Mouse (Mus musculus) embryonic stem cell, embryonic (primary cell): Measurements from ENCODE around the gene Dhdh.
"Not testable (repeated sequence)": the region's sequence is repeated elsewhere in the genome, so short reads cannot be mapped to it uniquely, and the experiment has no call there.

Experiments
- CTCF ChIA-PET, 4 experiments: fragments of 300-600 bp in 2 of 4; fragments of 350-600 bp in 2 of 4; sonication (Branson Sonifier 250); formaldehyde crosslinking; loops; one replicate each; lab custom pipeline; 2022; ENCODE audit warnings: inconsistent platforms in 2 of 4; lab: Charles Lee
- POLR2A ChIA-PET, 4 experiments: fragments of 300-600 bp in 2 of 4; fragments of 350-600 bp in 2 of 4; sonication (Branson Sonifier 250); formaldehyde crosslinking; loops; one replicate each; lab custom pipeline; 2022; ENCODE audit warnings: antibody characterized with exemption in 4 of 4, inconsistent platforms in 1 of 4; lab: Charles Lee

Gene Dhdh

GRCm38 (mm10) chr7:45491264-45491663 is 2.7 kb upstream of the Dhdh start:
- CTCF ChIA-PET: interaction anchor here in 2 of 4 experiments (1.0 to 2.3 kb wide), 2 partner anchors 14 to 24 kb away, joined by 4 to 13 read pairs; no protein-coding TSS in a partner anchor
- POLR2A ChIA-PET: interaction anchor here (0.6 to 4.4 kb wide), 23 partner anchors 11 to 377 kb away, joined by 3 to 23 read pairs (median 4); partner anchors contain the start of genes Ftl1 (in 1 of the 4), Nucb1 (in 1 of the 4), Plekha4 (in 1 of the 4) and Ppp1r15a (in 1 of the 4)

GRCm38 (mm10) chr7:45490822-45491221 is 2.2 kb upstream of the Dhdh start:
- ChIA-PET POLR2A (interaction anchor here in 3 of 4 experiments (0.6 to 4.4 kb wide), 25 partner anchors 10 to 377 kb away, joined by 3 to 23 read pairs (median 4); partner anchors contain the start of genes Ftl1 (in 2 of the 3), Plekha4 (in 2 of the 3), Ppp1r15a (in 2 of the 3) and Nucb1 (in 1 of the 3)), CTCF (interaction anchor here in 2 of 4 experiments (0.6 to 2.3 kb wide), 4 partner anchors 14 to 176 kb away, joined by 3 to 13 read pairs (median 4); no protein-coding TSS in a partner anchor)

DNA sequence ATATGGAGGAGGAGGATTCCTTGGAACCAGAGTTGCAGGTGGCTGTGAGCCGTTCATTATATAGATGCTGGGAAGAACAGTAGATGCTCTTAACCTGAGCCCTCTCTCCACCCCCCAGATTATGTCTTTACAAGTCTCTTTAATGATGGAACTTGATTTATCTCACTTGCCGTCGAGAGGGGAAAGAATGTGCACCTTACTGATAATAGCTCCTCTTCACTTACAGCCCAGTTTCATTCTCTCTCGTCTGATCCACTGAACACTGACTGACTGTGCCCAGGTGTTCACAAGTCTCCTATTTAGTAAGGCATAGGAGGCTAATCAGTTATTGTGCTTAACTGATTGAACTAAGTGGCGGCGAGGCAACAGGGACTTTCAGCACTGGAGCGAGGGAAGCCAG is 973 bp upstream of the Dhdh start:
- CTCF ChIA-PET: interaction anchor here in 1 of 4 experiments (1.5 kb wide), 1 partner anchor 11 kb away, joined by 4 read pairs; no protein-coding TSS in a partner anchor
- POLR2A ChIA-PET: interaction anchor here in 2 of 4 experiments (0.5 to 4.4 kb wide), 13 partner anchors 9 to 141 kb away, joined by 3 to 23 read pairs (median 6); partner anchors contain the start of genes Nucb1 (in 1 of the 2), Plekha4 (in 1 of the 2), Ppp1r15a (in 1 of the 2) and Tulp2 (in 1 of the 2)

GRCm38 (mm10) chr7:45487861-45488292 is 728 bp downstream of the Dhdh start:
- POLR2A ChIA-PET: interaction anchor here (0.6 to 4.4 kb wide), 54 partner anchors 9 to 1261 kb away, joined by 3 to 23 read pairs (median 4); partner anchors contain the start of genes Bax (in 2 of the 4), Ftl1 (in 2 of the 4), Nucb1 (in 2 of the 4) and Plekha4 (in 2 of the 4)

GRCm38 (mm10) chr7:45486761-45487415 is 1.7 kb downstream of the Dhdh start, which contains the start of gene Gm45808:
Gene Gm45808, minus strand, starts transcription at chr7:45486811.
- CTCF ChIA-PET: interaction anchor here in 2 of 4 experiments (2.1 to 2.4 kb wide), 2 partner anchors 10 kb away, joined by 7 to 9 read pairs; no protein-coding TSS in a partner anchor
- POLR2A ChIA-PET: interaction anchor here in 3 of 4 experiments (0.6 to 3.5 kb wide), 21 partner anchors 8 to 148 kb away, joined by 3 to 17 read pairs (median 5); partner anchors contain the start of genes Bax (in 2 of the 3), Plekha4 (in 2 of the 3), Ppp1r15a (in 2 of the 3) and Ftl1 (in 1 of the 3)

More at GRCm38 (mm10) chr7:45487861-45488292, 728 bp downstream of the Dhdh start:
- CTCF ChIA-PET: interaction anchor here in 3 of 4 experiments (0.5 to 2.4 kb wide), 10 partner anchors 9 to 283 kb away, joined by 3 to 9 read pairs (median 4); partner anchors contain the start of gene Ccdc155 (in 1 of the 3)

DNA sequence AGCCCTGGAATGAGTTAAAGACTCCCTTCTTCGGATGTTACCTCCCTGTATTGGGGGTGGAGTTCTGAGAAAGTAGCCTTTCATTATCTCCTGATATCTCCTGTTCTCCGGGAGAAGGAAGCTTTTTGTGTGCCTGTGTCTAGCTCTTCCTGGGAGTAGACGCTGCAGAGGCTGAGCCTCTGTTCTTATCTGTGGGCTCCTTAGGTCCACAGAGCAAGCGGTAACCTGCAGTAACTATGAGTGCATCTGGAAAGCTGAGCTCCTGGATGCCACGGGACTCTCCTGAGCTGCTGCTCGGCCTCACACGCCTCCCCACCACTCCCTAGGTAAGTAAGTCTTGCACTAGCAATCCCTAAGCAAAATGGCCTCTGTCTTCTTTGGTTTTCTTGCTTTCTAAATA is 2.4 kb downstream of the Dhdh start:
- POLR2A ChIA-PET: interaction anchor here in 3 of 4 experiments (0.6 to 3.5 kb wide), 10 partner anchors 8 to 40 kb away, joined by 3 to 11 read pairs (median 3); partner anchors contain the start of genes Ftl1 (in 2 of the 3), Bax (in 1 of the 3), Plekha4 (in 1 of the 3) and Ppp1r15a (in 1 of the 3)

DNA sequence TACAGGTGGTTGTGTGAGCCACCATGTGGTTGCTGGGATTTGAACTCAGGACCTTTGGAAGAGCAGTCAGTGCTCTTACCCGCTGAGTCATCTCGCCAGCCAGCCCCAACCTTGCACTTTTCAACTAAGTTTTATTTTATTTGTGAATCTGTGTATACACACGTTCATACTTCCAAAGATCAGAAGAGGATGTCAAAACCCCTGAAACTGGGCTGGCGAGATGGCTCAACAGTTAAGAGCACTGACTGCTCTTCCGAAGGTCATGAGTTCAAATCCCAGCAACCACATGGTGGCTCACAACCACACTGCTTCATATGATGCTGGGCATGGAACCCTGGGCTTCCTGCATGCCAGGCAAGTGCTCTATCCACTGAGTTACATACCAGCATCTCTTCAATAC is 3.6 kb downstream of the Dhdh start:
- POLR2A ChIA-PET: interaction anchor here in 2 of 4 experiments (0.6 to 0.7 kb wide), 4 partner anchors 16 to 40 kb away, joined by 3 to 4 read pairs (median 4); no protein-coding TSS in a partner anchor
- CTCF ChIA-PET: not testable (repeated sequence)

More for the DNA sequence above, 2.4 kb downstream of the Dhdh start:
- CTCF ChIA-PET: no interaction called here

- ChIA-PET CTCF (interaction anchor here in 1 of 4 experiments (0.6 kb wide), 1 partner anchor 125 kb away, joined by 5 read pairs; no protein-coding TSS in a partner anchor), POLR2A (interaction anchor here in 3 of 4 experiments (0.6 to 2.3 kb wide), 21 partner anchors 8 to 632 kb away, joined by 3 to 20 read pairs (median 6); partner anchors contain the start of genes Ftl1 (in 2 of the 3), Nucb1 (in 2 of the 3), Bax (in 1 of the 3) and Plekha4 (in 1 of the 3))
Observed at GRCm38 (mm10) chr7:45482166-45482565, 6.4 kb downstream of the Dhdh start.

DNA sequence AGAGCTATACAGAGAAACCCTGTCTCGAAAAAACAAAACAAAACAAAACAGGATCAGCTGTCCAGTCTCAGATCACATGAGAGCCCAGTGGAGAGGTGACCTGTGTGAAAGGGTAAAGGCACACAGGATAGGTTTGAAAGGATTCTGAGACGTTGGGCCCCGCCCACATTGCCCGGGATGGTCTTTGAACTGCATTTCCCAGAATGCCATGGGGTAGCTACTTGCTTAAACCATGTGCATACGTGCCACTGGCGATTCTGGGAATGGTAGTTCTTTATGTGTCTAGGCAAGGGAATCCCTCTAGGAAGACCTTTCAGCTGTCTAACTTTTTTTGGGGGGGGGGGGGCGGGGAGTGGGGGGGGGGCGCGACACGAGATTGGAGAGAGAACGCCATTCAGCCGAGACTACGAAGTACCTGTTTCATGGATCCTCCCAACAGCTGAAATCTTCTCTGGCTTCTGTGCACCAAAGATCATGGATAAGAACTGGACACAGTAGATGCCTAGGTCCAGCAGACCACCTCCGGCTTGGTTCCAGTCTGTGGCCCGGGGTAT is 7.2 kb downstream of the Dhdh start, which contains the start of gene Tulp2:
Tulp2 (plus strand) TSS at position 504 of the 554 bp plus-strand sequence.
- POLR2A ChIA-PET: interaction anchor here in 3 of 4 experiments (0.6 to 2.3 kb wide), 56 partner anchors 9 to 631 kb away, joined by 3 to 20 read pairs (median 4); partner anchors contain the start of genes Ftl1 (in 3 of the 3), Gys1 (in 2 of the 3), Plekha4 (in 2 of the 3) and Ppp1r15a (in 2 of the 3)
- CTCF ChIA-PET: interaction anchor here in 3 of 4 experiments (0.6 to 1.5 kb wide), 15 partner anchors 10 to 201 kb away, joined by 3 to 18 read pairs (median 4); partner anchors contain the start of genes Ntn5 (in 1 of the 3), Plekha4 (in 1 of the 3) and Ppp1r15a (in 1 of the 3)

DNA sequence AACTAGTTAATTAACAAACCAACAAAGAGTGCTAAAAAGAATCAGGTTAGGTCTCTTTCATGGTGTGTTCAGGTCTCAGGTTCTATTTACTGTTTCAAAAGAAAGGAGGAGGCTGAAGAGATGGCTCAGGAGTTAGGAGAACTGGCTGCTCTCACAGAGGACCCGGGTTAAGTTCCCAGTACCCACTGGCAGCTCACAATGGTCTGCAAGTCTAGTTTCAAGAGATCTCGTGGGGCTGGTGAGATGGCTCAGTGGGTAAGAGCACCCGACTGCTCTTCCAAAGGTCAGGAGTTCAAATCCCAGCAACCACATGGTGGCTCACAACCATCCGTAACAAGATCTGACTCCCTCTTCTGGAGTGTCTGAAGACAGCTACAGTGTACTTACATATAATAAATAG is 8.3 kb downstream of the Dhdh start:
- ChIA-PET CTCF (interaction anchor here in 1 of 4 experiments (0.6 to 1.5 kb wide), 2 partner anchors 9 to 36 kb away, joined by 3 to 18 read pairs; no protein-coding TSS in a partner anchor), POLR2A (interaction anchor here in 3 of 4 experiments (0.5 to 2.3 kb wide), 22 partner anchors 9 to 109 kb away, joined by 3 to 20 read pairs (median 4); partner anchors contain the start of genes Ftl1 (in 2 of the 3), Gys1 (in 2 of the 3), Plekha4 (in 2 of the 3) and Ppp1r15a (in 2 of the 3))

DNA sequence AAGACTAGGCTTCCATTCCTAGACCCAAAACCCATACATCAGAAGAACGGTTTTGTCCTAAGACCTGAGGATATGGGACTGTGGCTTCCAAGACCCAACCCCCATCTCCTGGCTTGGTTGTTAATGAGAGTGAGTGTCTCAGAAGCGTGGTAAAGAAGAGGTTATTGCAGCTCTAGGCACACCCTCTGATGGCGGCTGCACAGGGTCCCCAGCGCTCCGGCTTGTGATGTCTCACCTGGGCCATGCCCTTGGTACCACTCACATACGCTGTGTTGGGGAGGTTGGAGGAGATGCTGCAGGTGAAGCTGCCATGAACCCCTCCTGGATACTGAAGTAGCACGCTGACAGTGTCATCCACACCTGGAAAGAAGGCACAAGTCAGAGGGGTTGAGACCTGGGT is 9.8 kb downstream of the Dhdh start:
- CTCF ChIA-PET: interaction anchor here (0.6 to 3.8 kb wide), 16 partner anchors 9 to 204 kb away, joined by 3 to 35 read pairs (median 4); partner anchors contain the start of genes Dhdh (in 2 of the 4), Bax (in 1 of the 4), Plekha4 (in 1 of the 4) and Ppp1r15a (in 1 of the 4)
- POLR2A ChIA-PET: interaction anchor here in 2 of 4 experiments (0.7 to 5.8 kb wide), 15 partner anchors 11 to 104 kb away, joined by 3 to 97 read pairs (median 4); partner anchors contain the start of genes Bax (in 2 of the 2), Ftl1 (in 2 of the 2), Plekha4 (in 2 of the 2) and Ppp1r15a (in 2 of the 2)

DNA sequence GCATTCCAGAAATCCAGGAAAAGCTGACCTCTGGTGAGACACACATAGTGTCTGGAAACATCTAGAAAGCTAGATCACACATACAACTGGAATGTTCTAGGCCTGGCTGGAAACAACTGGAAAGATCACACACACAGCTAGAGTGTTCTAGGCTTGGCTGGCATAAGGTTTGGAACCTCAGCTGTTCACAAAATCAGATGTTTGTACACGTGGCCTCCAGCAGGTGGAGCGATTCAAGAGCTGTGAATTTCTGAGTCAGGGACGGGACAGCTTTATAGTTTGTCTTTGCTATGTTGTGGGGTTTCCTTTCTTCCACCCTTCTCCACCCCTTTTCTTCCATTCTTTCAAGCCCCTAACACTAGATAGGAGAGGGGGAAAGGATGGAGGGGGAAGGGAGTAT is 11.6 kb downstream of the Dhdh start:
- ChIA-PET POLR2A (interaction anchor here (0.6 to 7.7 kb wide), 62 partner anchors 9 to 420 kb away, joined by 3 to 97 read pairs (median 4); partner anchors contain the start of genes Bax (in 3 of the 4), Ftl1 (in 3 of the 4), Plekha4 (in 3 of the 4) and Ppp1r15a (in 3 of the 4)), CTCF (interaction anchor here (0.5 to 3.8 kb wide), 66 partner anchors 10 to 917 kb away, joined by 3 to 35 read pairs (median 4); partner anchors contain the start of genes Dhdh (in 2 of the 4), Plekha4 (in 2 of the 4), Ppp1r15a (in 2 of the 4) and Bax (in 1 of the 4))

GRCm38 (mm10) chr7:45476453-45476852 is 12.2 kb downstream of the Dhdh start:
- POLR2A ChIA-PET: interaction anchor here (0.6 to 7.7 kb wide), 61 partner anchors 10 to 408 kb away, joined by 3 to 97 read pairs (median 5); partner anchors contain the start of genes Bax (in 3 of the 4), Ftl1 (in 3 of the 4), Plekha4 (in 3 of the 4) and Ppp1r15a (in 3 of the 4)
- CTCF ChIA-PET: interaction anchor here (0.5 to 3.8 kb wide), 63 partner anchors 10 to 916 kb away, joined by 3 to 35 read pairs (median 4); partner anchors contain the start of genes Dhdh (in 2 of the 4), Plekha4 (in 2 of the 4), Ppp1r15a (in 2 of the 4) and Bax (in 1 of the 4)

DNA sequence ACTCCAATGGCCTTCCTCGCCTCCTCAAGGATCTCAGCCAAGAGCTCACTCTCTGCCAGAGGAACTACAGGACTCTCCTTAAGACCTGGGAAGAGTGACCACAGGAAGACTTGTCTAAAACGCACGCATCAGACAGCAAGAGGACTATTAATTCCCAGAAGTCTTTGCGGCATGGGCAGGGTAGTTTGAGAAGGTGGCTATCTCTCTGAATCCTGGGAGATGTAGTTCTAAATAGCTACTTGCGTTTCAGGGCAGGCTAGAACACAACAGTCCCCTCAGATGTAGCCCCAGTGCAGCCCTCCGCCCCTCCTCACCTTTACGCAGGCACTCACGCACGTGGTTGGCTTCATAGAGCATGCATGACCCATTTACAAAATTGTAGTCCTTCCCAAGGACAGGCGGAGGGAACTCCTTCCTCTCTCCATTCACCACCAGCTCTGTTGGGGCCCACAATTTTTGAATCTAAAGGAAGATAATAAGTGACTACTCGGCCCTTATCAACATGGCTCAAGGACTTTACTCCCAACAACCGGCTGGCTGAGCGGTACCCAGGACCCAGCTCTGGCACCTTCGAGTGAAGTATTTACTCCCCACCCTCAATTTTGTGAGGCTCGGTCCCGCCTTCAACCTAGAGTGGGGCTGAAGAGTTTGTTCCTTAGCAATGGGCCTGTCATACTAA is 13.2 kb downstream of the Dhdh start:
- ChIA-PET POLR2A (interaction anchor here (0.6 to 7.7 kb wide), 73 partner anchors 8 to 271 kb away, joined by 3 to 97 read pairs (median 4); partner anchors contain the start of genes Plekha4 (in 3 of the 4), Ppp1r15a (in 3 of the 4), Bax (in 2 of the 4) and Ftl1 (in 2 of the 4)), CTCF (interaction anchor here (0.5 to 3.2 kb wide), 32 partner anchors 10 to 915 kb away, joined by 3 to 21 read pairs (median 4); partner anchors contain the start of genes Bax (in 1 of the 4), Dhdh (in 1 of the 4), Gys1 (in 1 of the 4) and Ntn5 (in 1 of the 4))

GRCm38 (mm10) chr7:45470869-45471268 is 17.7 kb downstream of the Dhdh start:
- ChIA-PET POLR2A (interaction anchor here in 3 of 4 experiments (0.6 to 7.7 kb wide), 45 partner anchors 8 to 250 kb away, joined by 3 to 57 read pairs (median 4); partner anchors contain the start of genes Ftl1 (in 3 of the 3), Nucb1 (in 2 of the 3), Fam83e (in 1 of the 3) and Fut1 (in 1 of the 3)), CTCF (interaction anchor here (0.5 to 2.6 kb wide), 51 partner anchors 9 to 689 kb away, joined by 3 to 25 read pairs (median 4); partner anchors contain the start of genes Ap2a1 (in 1 of the 4), Dhdh (in 1 of the 4), Fut2 (in 1 of the 4) and Kcna7 (in 1 of the 4))
